Mouse (Mus musculus) olfactory bulb, adult 2 months (tissue): Measurements from ENCODE around the gene Arhgap45. TPM values are rescaled to one million over a fixed set of nuclear protein-coding genes. Genes with fewer than 3 reads are reported as not detected.

ENCODE experiments used
- H3K27ac ChIP-seq: fragments of 200-500 bp; 2 replicates; pipeline ENCODE4 v1.5.1; 2012; ENCODE audit warnings: low read depth, low read length; ENCODE audit not compliant: insufficient read depth
- H3K4me1 ChIP-seq: fragments of 200-500 bp; 2 replicates; pipeline ENCODE4 v1.6.1; 2012; ENCODE audit warnings: low read length; ENCODE audit not compliant: control insufficient read depth, insufficient read depth
- H3K4me3 ChIP-seq: fragments of 200-500 bp; 2 replicates; pipeline ENCODE4 v1.5.1; 2012; ENCODE audit warnings: mild to moderate bottlenecking, low read depth, low read length, moderate library complexity; ENCODE audit not compliant: insufficient read depth
- CTCF ChIP-seq: fragments of 200-500 bp; IDR thresholded peaks from 2 replicates; pipeline ENCODE4 v1.5.1; 2012; ENCODE audit warnings: low read depth, mild to moderate bottlenecking, low read length, moderate library complexity; ENCODE audit not compliant: insufficient read depth
- POLR2A ChIP-seq: fragments of 200-500 bp; IDR thresholded peaks from 2 replicates; pipeline ENCODE4 v1.6.1; 2012; ENCODE audit warnings: mild to moderate bottlenecking, low read depth, low read length, moderate library complexity; ENCODE audit not compliant: insufficient read depth
- WGBS: fragments of 180-500 bp; shearing (Covaris S2); methylation state at CpG from one replicate; pipeline ENCODE4 v1.1.7; 2018; 5-methylcytosine and 5-hydroxymethylcytosine counted together
- polyA plus RNA-seq: library from polyadenylated mRNA; stranded (reverse); fragments of >200 nt; gene quantifications from 2 replicates; pipeline ENCODE4 v1.2.4, GENCODE M21; 2012; ENCODE audit warnings: low replicate concordance; ENCODE audit not compliant: missing spikeins, insufficient read depth, insufficient read length

Gene Arhgap45
- polyA plus RNA-seq, 1 experiment, result 203 TPM

GRCm38 (mm10) chr10:80078366-80078765 lies 61.9 kb downstream of the Arhgap45 start:
- Histone ChIP-seq H3K4me1 (peaks cover 9% of the 10 kb centered on the region), H3K27ac (no peak overlapping the region), H3K4me3 (no peak overlapping the region)
- TF ChIP-seq CTCF, result no peak
- TF ChIP-seq POLR2A, result no peak
- 90% methylated on average over 1 of the region's 1 CpGs for WGBS

GRCm38 (mm10) chr10:80080396-80081070 lies 64.1 kb downstream of the Arhgap45 start:
- 84% methylated on average over 16 of the region's 16 CpGs for WGBS
- peaks cover 17% of the 10 kb centered on the region for H3K4me1 ChIP-seq
- no peak for TF ChIP-seq CTCF

More at GRCm38 (mm10) chr10:80080396-80081070, 64.1 kb downstream of the Arhgap45 start:
- Histone ChIP-seq H3K27ac (no peak overlapping the region), H3K4me3 (no peak overlapping the region)

Other genes with a start within 250 kb of the Arhgap45 start
- not detected in 2 replicates for gene Rnf126, start 249.7 kb upstream of the Arhgap45 start, polyA plus RNA-seq
- not detected in 2 replicates for gene Fstl3, start 239.4 kb upstream of the Arhgap45 start, polyA plus RNA-seq
- not detected in 2 replicates for gene Prss57, start 225.7 kb upstream of the Arhgap45 start, polyA plus RNA-seq
- not detected in 2 replicates for gene Palm, start 223.1 kb upstream of the Arhgap45 start, polyA plus RNA-seq
- gene Misp, start 195.7 kb upstream of the Arhgap45 start, polyA plus RNA-seq, result not detected in 2 replicates
- gene Ptbp1, start 162.2 kb upstream of the Arhgap45 start, polyA plus RNA-seq, result 555 TPM in 1 of 2 replicates, not detected in the other
- gene Prtn3, start 142.2 kb upstream of the Arhgap45 start, polyA plus RNA-seq, result not detected in 2 replicates
- gene Plppr3, start 142.0 kb upstream of the Arhgap45 start, polyA plus RNA-seq, result not detected in 2 replicates
- not detected in 2 replicates for gene Elane, start 130.4 kb upstream of the Arhgap45 start, polyA plus RNA-seq
- gene Cfd, start 125.8 kb upstream of the Arhgap45 start, polyA plus RNA-seq, result not detected in 2 replicates
- not detected in 2 replicates for gene Med16, start 107.7 kb upstream of the Arhgap45 start, polyA plus RNA-seq
- not detected in 2 replicates for gene Gm26602, start 105.8 kb upstream of the Arhgap45 start, polyA plus RNA-seq
- gene Kiss1r, start 99.7 kb upstream of the Arhgap45 start, polyA plus RNA-seq, result not detected in 2 replicates
- not detected in 2 replicates for gene R3hdm4, start 95.4 kb upstream of the Arhgap45 start, polyA plus RNA-seq
- not detected in 2 replicates for gene Arid3a, start 89.6 kb upstream of the Arhgap45 start, polyA plus RNA-seq
- not detected in 2 replicates for gene Wdr18, start 56.5 kb upstream of the Arhgap45 start, polyA plus RNA-seq
- gene Grin3b, start 45.9 kb upstream of the Arhgap45 start, polyA plus RNA-seq, result not detected in 2 replicates
- not detected in 2 replicates for gene Tmem259, start 32.3 kb upstream of the Arhgap45 start, polyA plus RNA-seq
- gene Cnn2, start 28.1 kb upstream of the Arhgap45 start, polyA plus RNA-seq, result 124 and 250 TPM in 2 replicates
- gene Abca7, start 20.2 kb upstream of the Arhgap45 start, polyA plus RNA-seq, result not detected in 2 replicates
- not detected in 2 replicates for gene Polr2e, start 23.1 kb downstream of the Arhgap45 start, polyA plus RNA-seq
- not detected in 2 replicates for gene Gpx4, start 30.5 kb downstream of the Arhgap45 start, polyA plus RNA-seq
- not detected in 2 replicates for gene Sbno2, start 88.9 kb downstream of the Arhgap45 start, polyA plus RNA-seq
- not detected in 2 replicates for gene Stk11, start 99.2 kb downstream of the Arhgap45 start, polyA plus RNA-seq
- gene Atp5d, start 122.0 kb downstream of the Arhgap45 start, polyA plus RNA-seq, result not detected in 2 replicates
- gene Cbarp, start 124.2 kb downstream of the Arhgap45 start, polyA plus RNA-seq, result not detected in 2 replicates
- gene Midn, start 131.6 kb downstream of the Arhgap45 start, polyA plus RNA-seq, result 128 TPM in 1 of 2 replicates, not detected in the other
- not detected in 2 replicates for gene Cirbp, start 149.3 kb downstream of the Arhgap45 start, polyA plus RNA-seq
- gene 1600002K03Rik, start 156.3 kb downstream of the Arhgap45 start, polyA plus RNA-seq, result not detected in 2 replicates
- not detected in 2 replicates for gene Efna2, start 162.8 kb downstream of the Arhgap45 start, polyA plus RNA-seq
- not detected in 2 replicates for gene Mum1, start 209.8 kb downstream of the Arhgap45 start, polyA plus RNA-seq
- not detected in 2 replicates for gene Ndufs7, start 232.5 kb downstream of the Arhgap45 start, polyA plus RNA-seq
- gene Gamt, start 244.4 kb downstream of the Arhgap45 start, polyA plus RNA-seq, result not detected in 2 replicates
- gene Dazap1, start 244.8 kb downstream of the Arhgap45 start, polyA plus RNA-seq, result not detected in 2 replicates